Mouse (Mus musculus): ENCODE measurements at regions not wholly inside any gene's neighbourhood (a gene's known extent, or its start where the extent isn't known, plus 50 kb on each side); places are given as distances from the start of the nearest gene placed in this dataset.

GRCm38 (mm10) chr2:101175124-101175523 lies 449.4 kb upstream of the Rag2 start:
- DNase-seq (ENCODE audit: low read depth in 2 of 2, low spot score in 2 of 2): no peak

DNA sequence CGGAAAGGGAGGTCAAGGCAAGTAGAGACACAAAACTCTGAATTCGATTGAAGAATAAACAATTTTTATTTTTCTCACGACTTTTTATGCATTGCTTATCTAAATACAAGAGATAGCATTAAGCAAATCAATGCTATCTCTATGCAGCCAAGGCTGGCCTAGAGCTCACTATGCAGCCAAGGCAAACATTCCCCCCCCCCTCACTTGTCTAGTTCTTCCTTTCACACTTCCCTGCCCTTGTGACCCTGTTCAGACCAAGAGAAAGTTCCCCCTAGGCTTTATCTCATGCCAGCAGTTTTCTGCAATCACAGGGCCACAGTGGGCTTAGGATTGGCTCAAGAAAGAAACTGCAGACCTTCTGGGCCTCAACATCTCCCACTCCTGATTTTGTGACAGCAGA lies 417.9 kb upstream of the Rag2 start:
- DNase-seq (ENCODE audit: low read depth in 2 of 2, low spot score in 2 of 2): no peak

DNA sequence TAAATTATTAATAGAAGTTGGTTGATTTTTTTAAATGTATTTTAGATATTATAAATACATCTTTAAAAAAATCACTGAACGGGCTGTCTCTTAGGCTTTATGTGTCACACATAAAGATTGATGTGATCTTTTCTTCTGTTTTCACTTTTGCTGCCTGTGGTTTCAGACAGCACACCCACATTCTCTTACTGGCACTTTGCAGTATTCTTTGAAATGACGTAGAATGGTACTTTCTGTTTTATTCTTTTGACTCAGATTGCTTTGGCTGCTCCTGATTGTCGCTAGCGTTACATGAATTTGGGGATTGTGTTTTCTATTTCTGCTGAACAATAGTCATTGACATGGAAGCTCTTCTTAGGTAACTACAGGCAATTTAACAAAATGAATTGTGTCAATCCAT lies 415.4 kb upstream of the Rag2 start:
- no peak for DNase-seq (ENCODE audit: low read depth in 2 of 2, low spot score in 2 of 2)

- DNase-seq (ENCODE audit: low read depth in 2 of 2, low spot score in 2 of 2): no peak
These were observed 403.8 kb upstream of the Rag2 start for GRCm38 (mm10) chr2:101220759-101221158.

DNA sequence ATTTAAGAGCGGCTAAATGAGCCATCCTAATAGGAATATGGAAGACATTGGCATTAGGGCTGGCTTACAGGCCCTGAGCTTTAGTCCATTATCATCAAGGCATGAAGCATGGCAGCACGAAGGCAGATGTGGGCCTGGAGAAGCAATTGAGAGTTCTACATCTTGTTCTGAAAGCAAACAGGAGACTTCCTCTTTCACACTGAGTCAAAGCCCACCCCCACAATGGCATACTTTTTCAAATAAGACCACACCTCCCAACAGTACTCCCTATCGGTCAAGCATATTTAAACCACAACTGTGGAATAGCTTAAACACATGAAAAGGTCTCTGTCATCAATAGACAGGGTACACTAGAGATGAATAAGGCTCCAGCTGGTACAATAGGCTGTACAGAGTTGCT lies 381.5 kb upstream of the Rag2 start:
- DNase-seq (ENCODE audit: low read depth in 2 of 2, low spot score in 2 of 2): no peak

DNA sequence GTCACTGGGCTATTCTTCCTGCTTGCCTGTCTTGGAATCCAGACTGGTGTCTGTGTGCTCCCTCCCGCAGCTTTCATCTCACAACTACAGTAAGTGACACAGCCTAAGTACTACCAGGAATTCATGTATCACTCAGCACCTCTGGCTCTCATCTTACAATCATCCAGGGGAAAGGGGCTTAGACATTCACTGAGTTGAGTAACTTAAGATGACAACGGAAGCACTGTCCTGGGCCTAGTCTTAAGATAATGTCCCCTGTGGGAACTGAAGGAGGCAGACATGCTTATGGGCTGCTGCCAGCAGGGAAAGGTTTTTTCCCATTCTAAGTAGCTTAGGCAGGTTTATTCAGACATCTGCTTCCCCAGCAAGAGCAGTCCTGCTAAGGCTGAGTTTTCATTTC lies 377.4 kb upstream of the Rag2 start:
- DNase-seq (ENCODE audit: low read depth in 2 of 2, low spot score in 2 of 2): no peak

- DNase-seq (ENCODE audit: low read depth in 2 of 2, low spot score in 2 of 2): no peak
These were observed 372.3 kb upstream of the Rag2 start for GRCm38 (mm10) chr2:101252228-101252627.

DNA sequence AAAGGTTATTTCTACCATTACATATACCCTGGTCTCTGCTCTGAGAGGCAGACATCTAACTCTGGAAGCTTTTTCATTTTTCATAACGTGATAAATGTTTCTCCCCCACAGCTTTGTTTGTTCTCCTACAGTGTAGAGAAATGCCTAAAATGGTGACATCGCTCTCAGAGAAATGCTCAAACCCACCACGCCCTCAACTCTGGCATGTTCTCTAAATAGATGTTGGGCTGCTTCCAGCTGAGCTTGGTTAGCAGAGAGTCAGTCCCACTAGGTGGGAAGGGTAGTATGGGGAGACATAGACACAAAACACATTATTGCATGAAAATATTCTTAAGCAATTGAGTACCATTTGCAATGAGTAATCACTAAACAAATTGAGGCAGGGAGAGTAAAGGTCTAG lies 368.1 kb upstream of the Rag2 start:
- no peak for DNase-seq (ENCODE audit: low read depth in 2 of 2, low spot score in 2 of 2)

- DNase-seq (ENCODE audit: low read depth in 2 of 2, low spot score in 2 of 2): no peak
These were observed 360.6 kb upstream of the Rag2 start for GRCm38 (mm10) chr2:101263934-101264333.

- no peak for DNase-seq (ENCODE audit: low read depth in 2 of 2, low spot score in 2 of 2)
These were observed 357.7 kb upstream of the Rag2 start for GRCm38 (mm10) chr2:101266685-101267374.

DNA sequence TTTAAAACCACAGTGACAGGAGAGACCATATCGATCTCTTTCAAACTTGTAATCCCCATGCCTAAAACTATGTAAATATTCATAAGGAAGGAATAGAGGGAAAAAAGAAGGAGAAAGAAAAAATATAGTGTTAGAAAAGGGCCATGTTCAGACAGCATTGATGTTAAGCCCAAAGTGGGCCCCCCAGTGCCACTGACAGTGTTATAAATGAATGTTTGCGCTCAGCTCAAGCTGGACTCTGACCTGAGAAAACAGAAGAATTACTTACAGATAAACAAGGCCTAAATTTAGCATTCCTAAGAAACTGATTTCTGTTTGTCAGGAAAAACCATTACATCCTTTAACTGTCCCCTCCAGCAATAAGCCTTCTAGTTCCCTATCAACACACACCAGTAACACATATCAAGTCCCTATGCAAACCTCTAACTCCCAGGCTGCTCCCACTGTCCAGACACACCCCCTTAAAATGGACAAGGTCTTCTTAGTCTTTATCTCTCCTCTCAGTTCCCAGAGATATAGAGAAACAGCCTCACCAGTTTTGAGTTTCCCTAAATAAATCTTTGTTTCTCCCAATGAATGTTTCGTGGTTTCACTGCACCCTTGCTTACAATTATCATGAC lies 350.4 kb upstream of the Rag2 start:
- no peak for DNase-seq (ENCODE audit: low read depth in 2 of 2, low spot score in 2 of 2)

- DNase-seq (ENCODE audit: low read depth in 2 of 2, low spot score in 2 of 2): no peak
These were observed 339.6 kb upstream of the Rag2 start for GRCm38 (mm10) chr2:101284886-101285285.

DNA sequence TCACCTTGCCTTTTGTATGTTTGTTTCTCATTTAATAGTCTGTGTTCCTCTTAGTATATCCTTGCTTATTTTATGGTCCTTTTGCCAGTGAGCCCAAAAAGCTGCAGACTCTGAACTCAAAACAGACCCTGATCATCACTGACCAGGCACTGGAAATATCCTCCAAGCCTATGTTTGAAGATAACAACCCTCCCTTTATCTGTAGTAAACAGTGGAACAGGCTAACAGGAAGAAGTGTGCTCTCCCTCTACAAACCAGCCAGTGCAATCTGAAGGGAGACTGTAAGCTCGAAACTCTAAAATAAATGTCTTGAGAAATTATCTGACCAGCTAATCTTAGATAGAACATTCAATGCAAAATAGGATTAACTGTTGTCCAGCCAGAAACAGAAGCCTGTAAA lies 336.4 kb upstream of the Rag2 start:
- DNase-seq (ENCODE audit: low read depth in 2 of 2, low spot score in 2 of 2): no peak

DNA sequence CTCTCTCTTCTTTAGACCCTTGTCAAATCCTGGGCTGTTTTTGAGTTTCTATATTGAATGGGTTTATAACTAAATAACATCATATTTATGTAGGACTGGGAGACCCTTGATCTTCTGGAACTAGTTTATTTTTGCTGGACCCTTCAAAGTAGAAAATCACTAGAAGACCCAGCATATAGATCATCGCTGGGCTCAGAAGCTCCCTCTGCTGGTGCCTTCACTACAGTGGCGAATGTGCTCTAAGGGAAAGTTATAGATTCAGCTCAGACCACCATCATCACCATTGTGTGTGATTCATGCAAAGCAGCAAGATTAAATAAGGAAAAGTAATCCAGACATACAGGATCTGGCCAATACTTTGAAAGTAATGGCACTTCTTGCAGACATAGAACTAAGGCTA lies 335.4 kb upstream of the Rag2 start:
- no peak for DNase-seq (ENCODE audit: low read depth in 2 of 2, low spot score in 2 of 2)

DNA sequence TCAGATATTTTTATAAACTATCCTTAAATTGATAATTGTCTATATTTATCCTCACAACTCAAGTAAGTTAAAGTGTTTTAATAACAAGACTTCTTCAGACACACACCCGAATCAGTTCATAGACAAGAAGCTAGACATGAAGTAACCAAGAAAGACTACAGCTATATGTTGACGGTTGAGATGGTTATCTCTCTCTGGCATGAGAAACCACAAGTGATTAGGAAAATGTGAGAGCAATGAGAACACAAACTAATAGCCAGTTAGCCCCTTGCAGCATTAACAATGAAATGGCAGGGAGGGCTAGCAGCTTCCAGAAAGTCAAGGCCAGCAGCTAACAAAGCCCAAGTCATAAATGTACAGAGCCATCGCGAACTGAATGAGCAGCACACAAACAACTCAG lies 333.8 kb upstream of the Rag2 start:
- no peak for DNase-seq (ENCODE audit: low read depth in 2 of 2, low spot score in 2 of 2)

DNA sequence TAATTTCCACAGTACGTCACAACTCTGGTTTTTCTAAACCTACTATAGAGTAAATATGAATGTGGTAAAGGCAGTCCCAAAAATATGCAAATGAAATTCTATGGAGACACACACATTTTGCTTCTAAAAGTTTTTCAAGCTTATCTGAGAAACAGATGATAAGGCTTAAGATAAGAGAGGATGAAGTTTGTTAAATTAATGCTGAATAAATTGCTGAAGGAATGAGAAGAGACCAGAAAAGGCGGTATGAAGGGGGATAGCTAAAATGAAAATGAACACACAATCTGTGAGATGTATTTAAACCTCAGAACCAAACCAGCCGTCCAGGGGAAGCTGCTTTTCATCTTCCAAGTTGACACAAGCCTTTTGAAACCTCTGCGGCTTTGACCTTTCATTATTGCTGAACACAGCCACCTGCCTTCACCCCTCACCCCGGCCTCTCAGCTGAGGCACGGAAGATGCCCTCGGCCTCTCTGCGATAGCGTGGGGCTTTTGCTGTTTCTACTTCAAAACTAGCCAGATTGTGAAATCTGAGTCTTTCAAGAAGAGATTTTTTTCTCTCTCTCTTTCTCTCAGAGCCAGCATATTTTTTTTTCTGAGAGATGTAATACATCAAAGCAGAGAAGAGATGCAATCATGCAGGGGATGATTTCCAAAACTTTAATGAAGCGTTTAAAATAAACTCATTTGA lies 328.7 kb upstream of the Rag2 start:
- DNase-seq (ENCODE audit: low read depth in 2 of 2, low spot score in 2 of 2): no peak

DNA sequence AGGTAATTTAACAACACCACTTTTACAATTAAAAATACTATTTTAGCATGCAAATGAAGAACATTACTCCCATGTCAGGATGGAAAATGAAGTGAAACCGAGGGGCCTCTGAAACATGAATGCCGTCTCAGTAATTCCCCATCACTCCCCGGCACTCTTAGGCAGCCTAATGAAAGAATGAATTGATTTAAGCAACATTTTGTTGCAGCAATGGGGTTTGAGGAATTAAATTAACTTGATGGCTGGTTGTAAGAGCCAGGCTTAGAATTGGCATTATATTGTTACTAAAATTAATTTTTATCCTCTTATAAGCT lies 328.2 kb upstream of the Rag2 start:
- no peak for DNase-seq (ENCODE audit: low read depth in 2 of 2, low spot score in 2 of 2)

DNA sequence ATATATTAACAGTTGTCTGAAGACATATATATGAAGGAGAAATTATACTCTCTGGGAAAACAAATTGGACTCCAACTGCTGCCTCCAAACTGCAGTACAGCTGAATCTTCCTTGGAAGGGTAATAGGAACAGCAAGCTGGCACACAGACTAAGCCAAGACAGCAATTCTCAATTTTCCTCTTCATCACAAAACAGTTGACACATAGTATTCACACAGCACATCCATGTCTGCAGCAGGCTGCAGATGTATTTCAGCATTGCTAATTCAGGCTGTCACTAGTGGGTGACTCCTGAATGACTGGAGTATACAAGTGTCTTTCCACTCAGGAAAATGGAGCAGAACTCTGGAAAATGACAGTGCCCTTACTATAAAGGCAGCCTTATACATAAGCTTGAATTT lies 327.7 kb upstream of the Rag2 start:
- DNase-seq (ENCODE audit: low read depth in 2 of 2, low spot score in 2 of 2): no peak

- no peak for DNase-seq (ENCODE audit: low read depth in 2 of 2, low spot score in 2 of 2)
These were observed 325.4 kb upstream of the Rag2 start for GRCm38 (mm10) chr2:101299126-101299525.

GRCm38 (mm10) chr2:101300106-101300505 lies 324.4 kb upstream of the Rag2 start:
- no peak for DNase-seq (ENCODE audit: low read depth in 2 of 2, low spot score in 2 of 2)

- no peak for DNase-seq (ENCODE audit: low read depth in 2 of 2, low spot score in 2 of 2)
These were observed 303.1 kb upstream of the Rag2 start for GRCm38 (mm10) chr2:101321286-101321914.

GRCm38 (mm10) chr2:101356709-101357108 lies 267.8 kb upstream of the Rag2 start:
- DNase-seq (ENCODE audit: low read depth in 2 of 2, low spot score in 2 of 2): no peak

Measured in CD8-positive naive resting alpha-beta T cell, adult 2 months (primary cell).